ENCODE assay signal across 13 mouse cellular contexts in genomic region chr4:150938063-150938452, GRCm38 (mm10). TPM values are rescaled to one million over a fixed set of nuclear protein-coding genes. Genes with fewer than 3 reads are reported as not detected.
DNase-seq lines count a peak whose midpoint lies in the region; ATAC-seq and TF ChIP-seq lines count a peak whose summit lies in the region.
"Had no signal": no experiment of that assay in that cellular context is flagged by ENCODE, and none has a peak within 500 bp of the region (broad histone marks: within the 10 kb centered on the region; RNA-seq: fewer than 3 reads in every experiment).

No protein-coding gene starts in this region.

- no peak overlapping the region for H3K4me3 ChIP-seq in limb, embryonic 12.5 days (replicated peaks)
- H3K4me3 ChIP-seq in limb, embryonic 10.5 days = no peak overlapping the region
- 0 out of 2 replicates have a peak overlapping the region, but pooled peaks have one; percentile 7 for H3K4me3 ChIP-seq in embryonic facial prominence, embryonic 15.5 days (replicated peaks)
- H3K4me3 ChIP-seq in small intestine, adult 2 months (ENCODE audit: low read depth, low read length) = peak overlapping the region; percentile 12; the same call in 1 of the 2 replicates

- H3K4me2 ChIP-seq in limb, embryonic 12.5 days = peak overlapping the region; percentile 19; the same call in 1 of the 2 replicates
- H3K4me2 ChIP-seq in embryonic facial prominence, embryonic 15.5 days (replicated peaks) = peak overlapping the region; percentile 29

- TF ChIP-seq POLR2A in small intestine, adult 2 months (IDR thresholded peaks at IDR 0.05; ENCODE audit: low read depth, low read length) = no peak

- no peak for TF ChIP-seq CTCF in small intestine, adult 2 months (IDR thresholded peaks at IDR 0.05; ENCODE audit: extremely low read depth, insufficient read length, insufficient replicate concordance, low read depth, low read length)

- no peak overlapping the region for H3K9ac ChIP-seq in limb, embryonic 12.5 days (replicated peaks)
- H3K9ac ChIP-seq in embryonic facial prominence, embryonic 15.5 days = no peak overlapping the region

- no peaks in the 10 kb centered on the region for H3K4me1 ChIP-seq in limb, embryonic 12.5 days (replicated peaks)
- no peaks in the 10 kb centered on the region for H3K4me1 ChIP-seq in limb, embryonic 10.5 days
- H3K4me1 ChIP-seq in embryonic facial prominence, embryonic 15.5 days = no peaks in the 10 kb centered on the region; the same call in 1 of the 2 replicates
- H3K4me1 ChIP-seq in small intestine, adult 2 months (ENCODE audit: control insufficient read depth, insufficient read depth, insufficient read length, low read length) = peaks cover 6% of the 10 kb centered on the region; the same call in 1 of the 2 replicates

- peak; percentile 73; the same call in 1 of the 2 replicates for ATAC-seq in frontal cortex, adult (ENCODE audit: low TSS enrichment)
- no peak for ATAC-seq in limb, embryonic 12.5 days (ENCODE audit: insufficient number of reproducible peaks, insufficient read depth, low FRiP score, low TSS enrichment, low read depth)
- ATAC-seq in embryonic facial prominence, embryonic 15.5 days (ENCODE audit: insufficient number of reproducible peaks, low FRiP score, low TSS enrichment, low read depth) = no peak

- no peak for DNase-seq in frontal cortex, postnatal 14 days (ENCODE audit: low spot score in 2 of 2)
- DNase-seq in limb, embryonic 10.5 days (ENCODE audit: low spot score) = no peak
- DNase-seq in embryo, embryonic 9.5 days (ENCODE audit: extremely low spot score) = no peak
- DNase-seq in adrenal gland, postnatal 4 days (ENCODE audit: low spot score in 2 of 2) = no peak
- DNase-seq: lung, adult 18-20 months had no signal

- H3K9me3 ChIP-seq in limb, embryonic 12.5 days = no peaks in the 10 kb centered on the region
- H3K9me3 ChIP-seq in limb, embryonic 10.5 days (replicated peaks) = no peaks in the 10 kb centered on the region
- H3K9me3 ChIP-seq in embryonic facial prominence, embryonic 15.5 days (replicated peaks) = no peaks in the 10 kb centered on the region

- no peaks in the 10 kb centered on the region for H3K36me3 ChIP-seq in limb, embryonic 12.5 days
- no peaks in the 10 kb centered on the region for H3K36me3 ChIP-seq in limb, embryonic 10.5 days
- H3K36me3 ChIP-seq in embryonic facial prominence, embryonic 15.5 days = no peaks in the 10 kb centered on the region
- no peaks in the 10 kb centered on the region for H3K36me3 ChIP-seq in small intestine, adult 2 months (ENCODE audit: control insufficient read depth, insufficient read depth, low read length)

- 56% methylated on average over 14 of the region's 14 CpGs for WGBS in limb, embryonic 12.5 days
- 64% methylated on average over 14 of the region's 14 CpGs for WGBS in limb, embryonic 10.5 days
- WGBS in embryonic facial prominence, embryonic 15.5 days = 40% methylated on average over 14 of the region's 14 CpGs
- 17% methylated on average over 14 of the region's 14 CpGs for WGBS in small intestine, adult 2 months

- H3K27me3 ChIP-seq in limb, embryonic 12.5 days = no peaks in the 10 kb centered on the region
- no peaks in the 10 kb centered on the region for H3K27me3 ChIP-seq in limb, embryonic 10.5 days (ENCODE audit: low read depth, poor library complexity, severe bottlenecking)
- no peaks in the 10 kb centered on the region for H3K27me3 ChIP-seq in embryonic facial prominence, embryonic 15.5 days
- H3K27me3 ChIP-seq in small intestine, adult 2 months (ENCODE audit: control insufficient read depth, insufficient read depth, low read length) = no peaks in the 10 kb centered on the region

- no peak overlapping the region for H3K27ac ChIP-seq in limb, embryonic 12.5 days
- no peak overlapping the region for H3K27ac ChIP-seq in limb, embryonic 10.5 days
- no peak overlapping the region for H3K27ac ChIP-seq in embryonic facial prominence, embryonic 15.5 days (replicated peaks)
- no peak overlapping the region for H3K27ac ChIP-seq in small intestine, adult 2 months (ENCODE audit: insufficient read depth, low read depth, low read length)

RNA-seq across cellular contexts. Expression of gene Tnfrsf9, which starts 23.7 kb away (rescaled TPM):
- polyA plus RNA-seq in limb, embryonic 12.5 days (2016; fragmentation: Nextera tagmentation; extraction: Ambion mirVana) = 0.45 and 0.69 TPM in 2 replicates
- 0.59 and 1.1 TPM in 2 replicates for polyA plus RNA-seq in limb, embryonic 10.5 days (2016; fragmentation: Nextera tagmentation; extraction: Ambion mirVana)
- polyA plus RNA-seq in embryonic facial prominence, embryonic 15.5 days (2015; fragmentation: Nextera tagmentation; extraction: Ambion mirVana) = 1.0 and 1.3 TPM in 2 replicates
- 0.72 and 1.3 TPM in 2 replicates for polyA plus RNA-seq in small intestine, adult 2 months (2012; rRNA removed)
- under 1 TPM in 1 of 2 experiments, not detected in 1; 0.17 TPM for total RNA-seq in adrenal gland, postnatal 4 days (2021)

RNA-seq across cellular contexts. Expression of gene Park7, which starts 23.8 kb away (rescaled TPM):
- polyA plus RNA-seq in limb, embryonic 12.5 days (2016; fragmentation: Nextera tagmentation; extraction: Ambion mirVana) = 441 and 447 TPM in 2 replicates
- polyA plus RNA-seq in limb, embryonic 10.5 days (2016; fragmentation: Nextera tagmentation; extraction: Ambion mirVana) = 526 and 559 TPM in 2 replicates
- polyA plus RNA-seq in embryonic facial prominence, embryonic 15.5 days (2015; fragmentation: Nextera tagmentation; extraction: Ambion mirVana) = 374 TPM in 2 replicates
- polyA plus RNA-seq in small intestine, adult 2 months (2012; rRNA removed) = 41.1 and 70.5 TPM in 2 replicates
- total RNA-seq in adrenal gland, postnatal 4 days (2021) = 100 to 1,000 TPM; 252 to 253 TPM

RNA-seq across cellular contexts. Expression of gene Uts2, which starts 58.8 kb away (rescaled TPM):
- polyA plus RNA-seq in limb, embryonic 12.5 days (2016; fragmentation: Nextera tagmentation; extraction: Ambion mirVana) = not detected in 2 replicates
- polyA plus RNA-seq in limb, embryonic 10.5 days (2016; fragmentation: Nextera tagmentation; extraction: Ambion mirVana) = not detected in 2 replicates
- not detected in 2 replicates for polyA plus RNA-seq in embryonic facial prominence, embryonic 15.5 days (2015; fragmentation: Nextera tagmentation; extraction: Ambion mirVana)
- not detected in 2 replicates for polyA plus RNA-seq in small intestine, adult 2 months (2012; rRNA removed)
- total RNA-seq in adrenal gland, postnatal 4 days (2021) = not detected
- polyA plus RNA-seq: C2C12; gonadal fat pad, adult 2 months; neural tube, embryonic 11.5 days; stomach, embryonic 16.5 days had no signal

Comparison
In these comparisons a context has a peak if more than half of its experiments do, and no peak if none do; other contexts are left out.
1. H3K4me3 ChIP-seq: peak in embryonic facial prominence, embryonic 15.5 days (single experiment) and small intestine, adult 2 months (single experiment); none in limb, embryonic 12.5 days (single experiment) and limb, embryonic 10.5 days (single experiment).